Mouse (Mus musculus) 3134 (cell line): ENCODE results near the gene Sox30.
A peak's percentile ranks its signal among the peaks of the same experiment; 100 is the strongest.
"Not testable (repeated sequence)": the region's sequence is repeated elsewhere in the genome, so short reads cannot be mapped to it uniquely, and the experiment has no call there.

ENCODE experiments used
- DNase-seq: peaks from one replicate; pipeline ENCODE4 v3.0.0-alpha.2; 2011; ENCODE audit warnings: low spot score; ENCODE audit not compliant: insufficient read length; ENCODE audit errors: extremely low read depth

Sox30 gene

GRCm38 (mm10) chr11:46016061-46016460 lies 36.0 kb downstream of the Sox30 start:
- DNase-seq: no peak

- no peak for DNase-seq
These were observed 40.1 kb downstream of the Sox30 start for GRCm38 (mm10) chr11:46020246-46020645.

- DNase-seq: no peak
These were observed 41.7 kb downstream of the Sox30 start for GRCm38 (mm10) chr11:46021850-46022249.

- no peak for DNase-seq
These were observed 42.9 kb downstream of the Sox30 start for GRCm38 (mm10) chr11:46022983-46023382.

GRCm38 (mm10) chr11:46025962-46026392 lies 45.9 kb downstream of the Sox30 start:
- DNase-seq: no peak

- DNase-seq: no peak
These were observed 48.1 kb downstream of the Sox30 start for GRCm38 (mm10) chr11:46027952-46028814.

- no peak for DNase-seq
These were observed 49.4 kb downstream of the Sox30 start for GRCm38 (mm10) chr11:46029485-46029884.

- DNase-seq: no peak
These were observed 49.9 kb downstream of the Sox30 start for GRCm38 (mm10) chr11:46030026-46030425.

GRCm38 (mm10) chr11:46031470-46031869 lies 51.4 kb downstream of the Sox30 start:
- no peak for DNase-seq

- DNase-seq: no peak
These were observed 52.8 kb downstream of the Sox30 start for GRCm38 (mm10) chr11:46032956-46033355.

GRCm38 (mm10) chr11:46036374-46036773 lies 56.3 kb downstream of the Sox30 start:
- no peak for DNase-seq

- peak; percentile 40 for DNase-seq
These were observed 58.8 kb downstream of the Sox30 start for GRCm38 (mm10) chr11:46038901-46039300.

GRCm38 (mm10) chr11:46039335-46039734 lies 59.2 kb downstream of the Sox30 start:
- DNase-seq: peak; percentile 47

- DNase-seq: no peak
These were observed 60.9 kb downstream of the Sox30 start for GRCm38 (mm10) chr11:46040841-46041556.

GRCm38 (mm10) chr11:46041607-46042267 lies 61.6 kb downstream of the Sox30 start:
- no peak for DNase-seq

- DNase-seq: no peak
These were observed 64.7 kb downstream of the Sox30 start for GRCm38 (mm10) chr11:46044781-46045180.

GRCm38 (mm10) chr11:46047264-46047663 lies 67.2 kb downstream of the Sox30 start:
- DNase-seq: no peak

- DNase-seq: peak; percentile 32
These were observed 72.1 kb downstream of the Sox30 start, which contains the start of gene Gm12166 for GRCm38 (mm10) chr11:46052105-46052659. Gene Gm12166 (minus strand): TSS chr11:46052321.

- not testable (repeated sequence) for DNase-seq
These were observed 73.3 kb downstream of the Sox30 start for GRCm38 (mm10) chr11:46053457-46053856.

- DNase-seq: no peak
These were observed 74.2 kb downstream of the Sox30 start for GRCm38 (mm10) chr11:46054311-46054710.
